Mouse (Mus musculus) testis, postnatal 14 days (tissue): ENCODE results near the gene Mlst8.
A peak's percentile ranks its signal among the peaks of the same experiment; 100 is the strongest.

ENCODE experiments used
- DNase-seq: peaks from one replicate; pipeline ENCODE4 v3.0.0; 2021; ENCODE audit warnings: low spot score

Gene Mlst8

DNA sequence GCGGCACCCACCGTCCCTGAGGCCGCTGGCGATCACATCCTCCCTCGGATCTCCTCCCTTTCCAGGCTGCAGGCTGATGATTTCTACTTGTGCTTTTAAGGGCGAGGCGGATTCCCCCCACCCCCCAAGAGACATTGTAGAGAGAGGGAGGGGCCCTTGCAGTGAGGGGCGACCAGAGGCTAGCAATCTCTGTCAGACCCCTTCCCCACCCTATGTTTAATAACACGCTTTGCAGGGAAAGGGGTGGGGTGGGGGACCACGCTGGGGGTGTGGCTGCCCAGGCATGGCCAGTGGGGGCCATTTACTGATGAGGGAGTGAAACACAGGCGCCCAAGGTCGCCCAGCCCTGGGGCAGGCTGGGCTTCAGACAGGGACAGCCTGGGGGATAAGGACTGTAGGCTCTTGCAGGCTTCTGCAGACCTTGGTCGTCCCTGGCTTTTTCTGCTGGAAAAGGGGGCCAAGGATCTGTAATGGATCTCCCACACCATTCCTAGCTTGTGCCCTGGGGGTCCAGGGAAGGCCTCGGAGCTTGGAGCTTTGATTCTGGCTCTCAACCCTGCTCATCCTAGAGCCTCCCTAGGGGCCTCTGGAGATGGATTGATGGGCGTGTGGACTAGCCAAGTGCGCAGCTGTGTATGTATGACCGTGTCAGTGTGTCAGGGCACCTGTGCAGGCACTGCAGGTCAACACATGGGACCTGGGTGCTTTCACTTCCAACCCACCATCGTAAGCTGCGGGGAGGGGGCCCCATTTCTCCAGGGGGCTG lies 10.6 kb upstream of the Mlst8 start:
- no peak for DNase-seq

DNA sequence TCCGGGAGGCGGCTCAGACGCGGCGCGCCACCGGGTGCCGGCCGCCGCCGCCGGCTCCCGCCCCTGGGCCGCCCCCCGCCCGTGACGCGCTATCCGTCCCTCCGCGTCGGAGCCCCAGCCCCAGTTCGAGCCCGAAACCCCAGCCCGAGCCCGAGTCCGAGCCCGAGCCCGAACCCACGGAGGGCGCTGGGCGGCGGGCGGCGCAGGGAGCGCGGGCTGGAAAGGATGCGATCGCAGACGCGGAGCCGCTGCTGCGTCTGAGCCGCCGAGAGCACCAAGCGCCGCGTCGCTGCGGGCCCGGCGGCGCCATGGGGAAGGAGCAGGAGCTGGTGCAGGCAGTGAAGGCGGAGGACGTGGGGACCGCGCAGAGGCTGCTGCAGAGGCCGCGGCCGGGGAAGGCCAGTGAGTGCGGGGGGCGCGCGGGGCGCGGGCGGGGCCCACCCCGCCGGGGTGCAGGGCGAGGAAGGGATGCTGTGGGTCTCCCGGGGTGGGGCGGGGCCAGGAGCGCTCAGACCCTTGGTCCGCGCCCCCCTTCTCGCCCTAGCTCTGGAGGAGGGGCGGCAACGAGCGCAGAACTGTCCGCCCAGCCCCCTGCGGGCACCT lies 9.9 kb upstream of the Mlst8 start:
- peak; percentile 51 for DNase-seq

DNA sequence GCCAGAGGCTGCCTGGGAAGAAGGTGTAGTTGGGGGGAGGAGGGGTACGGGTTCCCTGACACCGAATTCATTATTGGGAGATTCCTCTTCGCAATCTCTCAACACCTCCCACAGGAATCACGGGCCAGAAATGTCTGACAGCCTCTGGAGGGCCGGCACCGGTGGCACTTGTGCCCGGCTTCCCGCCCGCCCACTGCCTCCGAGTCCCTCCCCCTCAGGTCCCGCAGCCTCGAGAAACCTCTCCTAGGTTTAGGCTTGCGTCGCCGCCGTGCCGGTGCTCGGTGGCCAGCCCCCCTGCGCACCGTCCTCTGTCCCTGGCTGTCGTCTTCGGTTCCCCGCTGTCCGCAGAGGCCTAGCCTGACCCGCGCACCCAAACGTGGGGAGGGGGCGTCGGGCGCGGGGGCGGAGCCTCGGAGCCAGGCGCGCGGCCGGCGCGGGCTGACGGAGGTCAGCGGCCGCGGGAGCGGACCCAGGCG lies 9.3 kb upstream of the Mlst8 start, which contains the start of gene Caskin1:
Gene Caskin1, plus strand, starts transcription at position 416 of the 476 bp plus-strand sequence.
- peak; percentile 59 for DNase-seq

DNA sequence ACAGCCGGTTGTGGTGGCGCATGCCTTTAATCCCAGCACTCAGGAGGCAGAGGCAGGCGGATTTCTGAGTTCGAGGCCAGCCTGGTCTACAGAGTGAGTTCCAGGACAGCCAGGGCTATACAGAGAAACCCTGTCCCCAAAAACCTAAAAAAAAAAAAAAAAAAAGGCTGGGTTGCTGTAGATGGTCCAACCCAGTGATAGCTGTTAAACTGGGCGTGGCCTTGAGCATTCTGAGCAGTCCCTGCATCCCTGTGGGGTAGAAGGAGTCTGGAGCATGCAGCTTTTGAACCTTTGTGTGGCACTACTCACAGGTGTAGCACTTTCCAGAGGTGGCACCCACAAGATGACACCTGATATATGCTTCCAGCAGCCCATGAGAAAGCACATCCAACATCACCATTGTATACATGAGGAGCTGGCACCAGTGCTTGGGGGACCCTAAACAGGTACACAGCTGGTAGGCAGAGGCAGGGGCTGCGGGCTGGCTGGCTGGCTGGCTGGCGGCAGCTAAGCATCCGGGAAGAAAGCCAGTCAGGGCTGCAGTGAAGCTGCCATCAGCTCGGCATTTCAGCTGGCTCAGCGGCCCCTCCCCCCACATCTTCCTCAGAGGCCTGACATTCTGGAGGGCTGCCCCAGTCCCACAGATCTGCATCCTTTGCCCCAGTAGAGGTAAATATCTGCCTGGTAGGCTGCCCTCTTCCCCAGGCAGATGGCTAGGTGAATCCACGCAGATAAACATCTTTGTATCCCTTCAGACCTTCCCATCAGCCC lies 6.4 kb upstream of the Mlst8 start:
- no peak for DNase-seq

DNA sequence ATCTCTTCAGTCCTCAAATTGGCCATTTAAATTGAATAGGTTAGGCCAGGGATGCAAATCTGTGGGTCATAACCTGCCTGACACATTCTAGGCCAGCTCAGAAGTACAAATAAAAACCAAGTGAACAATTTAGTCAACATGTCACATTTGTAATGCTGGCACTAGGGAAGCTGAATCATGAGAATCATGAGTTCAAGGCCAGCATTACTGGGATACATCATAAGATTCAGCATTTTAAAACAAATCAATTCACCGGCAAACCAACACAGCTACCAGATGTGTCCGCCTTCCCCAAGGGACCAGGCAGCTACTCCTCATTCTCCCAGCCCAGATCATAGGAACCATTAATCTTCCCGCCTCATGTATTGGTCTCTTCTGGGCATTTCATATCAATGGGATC lies 4.6 kb upstream of the Mlst8 start:
- DNase-seq, result no peak

DNA sequence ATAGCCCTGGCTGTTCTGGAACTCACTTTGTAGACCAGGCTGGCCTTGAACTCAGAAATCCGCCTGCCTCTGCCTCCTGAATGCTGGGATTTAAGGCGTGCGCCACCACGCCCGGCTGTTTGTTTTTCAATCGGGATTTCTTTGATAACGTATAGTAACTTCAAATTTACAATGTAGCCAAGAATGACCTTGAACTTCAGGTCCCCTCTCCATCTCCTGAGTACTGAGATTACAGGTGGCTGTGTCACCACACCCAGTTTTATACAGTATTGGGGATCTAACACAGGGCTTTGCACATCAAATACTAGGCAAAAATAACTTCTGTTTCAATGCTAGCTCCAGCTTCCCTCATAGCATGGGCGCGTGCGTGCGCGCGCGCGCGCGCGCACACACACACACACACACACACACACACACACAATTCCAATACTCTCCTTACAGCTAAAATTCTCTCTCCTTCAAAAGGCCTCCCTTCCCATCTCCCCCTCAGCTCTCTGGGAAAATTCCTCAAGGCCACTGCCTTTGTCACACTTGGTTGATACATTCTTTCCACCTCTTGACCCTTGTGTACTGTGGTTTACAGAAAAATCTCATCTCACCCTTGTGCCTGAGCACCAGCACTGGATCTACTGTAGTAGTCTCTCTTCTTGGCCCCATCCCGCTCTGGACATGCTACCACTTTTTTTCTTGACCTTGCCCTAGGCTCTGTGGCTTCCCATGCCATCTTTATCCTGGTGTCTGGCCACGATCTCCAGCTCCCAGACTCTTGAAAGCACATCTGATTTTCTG lies 2.3 kb upstream of the Mlst8 start:
- DNase-seq, result peak; percentile 69

DNA sequence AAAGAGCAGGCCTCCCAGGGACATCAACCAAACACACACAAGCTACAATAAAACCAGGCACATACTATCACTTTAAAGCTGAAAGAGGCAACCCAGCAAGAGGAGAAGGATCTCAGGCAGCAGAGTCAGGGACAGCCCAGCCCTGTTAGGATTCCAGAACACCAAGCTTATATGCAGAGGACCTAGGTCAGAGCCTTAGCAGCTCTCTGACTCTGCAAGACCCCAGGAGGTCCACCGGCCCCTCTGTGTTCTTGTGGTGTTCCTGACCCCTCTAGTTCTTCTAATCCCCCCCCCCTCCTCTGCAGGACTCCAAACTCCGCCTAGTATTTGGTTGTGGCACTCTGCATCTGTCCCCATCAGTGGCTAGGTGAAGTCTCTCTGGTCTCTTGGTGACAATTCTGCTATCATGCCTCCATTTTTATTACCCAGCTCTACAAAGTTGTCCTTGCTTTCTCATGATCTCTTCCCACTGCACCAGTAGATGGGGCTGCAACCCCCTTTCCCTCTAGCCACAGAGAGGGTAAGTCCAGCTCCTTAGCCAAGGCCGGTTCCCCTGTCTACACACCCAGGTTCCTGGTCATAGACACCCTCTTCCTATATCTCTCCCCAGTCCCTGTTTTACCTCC lies 1.4 kb upstream of the Mlst8 start:
- DNase-seq, result peak; percentile 12

DNA sequence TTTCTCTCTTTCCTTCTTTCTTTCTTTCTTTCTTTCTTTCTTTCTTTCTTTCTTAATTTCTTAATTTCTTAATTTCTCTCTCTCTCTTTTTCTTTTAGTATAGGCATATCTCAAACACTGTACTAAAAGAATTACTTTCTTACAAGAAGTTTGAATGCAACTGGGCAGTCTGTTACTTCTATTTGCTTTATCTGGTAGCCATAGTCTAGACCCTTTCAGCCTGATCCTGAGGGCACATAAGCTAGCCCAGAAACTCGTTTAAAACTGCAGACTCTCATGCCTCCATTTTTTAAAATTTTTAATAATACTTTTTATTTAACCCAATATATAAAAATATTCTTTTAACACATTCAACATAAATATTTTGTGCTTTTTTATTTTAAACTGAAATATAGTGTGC lies 553 bp upstream of the Mlst8 start:
- DNase-seq, result no peak

DNA sequence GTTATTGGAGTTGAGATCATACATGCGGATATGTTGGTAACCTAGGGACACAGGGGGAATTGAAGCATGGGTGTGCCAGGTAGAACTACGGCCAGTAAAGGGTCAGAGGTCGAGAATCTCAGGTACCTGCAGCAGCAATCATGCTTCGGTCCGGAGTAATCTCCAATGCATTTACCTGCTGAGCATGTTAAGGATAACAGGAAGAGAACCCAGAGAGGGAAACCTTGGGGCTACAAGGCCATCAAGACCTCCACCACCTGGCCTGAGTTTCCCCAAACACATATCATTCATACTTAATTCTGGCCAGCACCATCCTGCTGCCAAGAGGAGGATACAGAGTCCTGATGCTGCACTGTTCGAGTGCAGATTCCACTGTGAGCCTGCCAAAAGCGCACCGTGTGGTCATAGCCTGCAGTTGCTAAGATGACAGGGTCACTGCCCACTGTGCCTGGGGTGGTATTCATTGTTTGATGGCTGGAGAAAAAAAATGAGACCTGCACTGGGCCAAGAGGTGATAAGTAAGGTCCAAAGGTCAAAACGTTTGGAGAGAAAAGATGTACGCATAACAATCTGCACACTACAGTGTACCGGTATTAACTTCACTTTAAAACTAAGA lies 785 bp downstream of the Mlst8 start:
- DNase-seq, result peak; percentile 28

DNA sequence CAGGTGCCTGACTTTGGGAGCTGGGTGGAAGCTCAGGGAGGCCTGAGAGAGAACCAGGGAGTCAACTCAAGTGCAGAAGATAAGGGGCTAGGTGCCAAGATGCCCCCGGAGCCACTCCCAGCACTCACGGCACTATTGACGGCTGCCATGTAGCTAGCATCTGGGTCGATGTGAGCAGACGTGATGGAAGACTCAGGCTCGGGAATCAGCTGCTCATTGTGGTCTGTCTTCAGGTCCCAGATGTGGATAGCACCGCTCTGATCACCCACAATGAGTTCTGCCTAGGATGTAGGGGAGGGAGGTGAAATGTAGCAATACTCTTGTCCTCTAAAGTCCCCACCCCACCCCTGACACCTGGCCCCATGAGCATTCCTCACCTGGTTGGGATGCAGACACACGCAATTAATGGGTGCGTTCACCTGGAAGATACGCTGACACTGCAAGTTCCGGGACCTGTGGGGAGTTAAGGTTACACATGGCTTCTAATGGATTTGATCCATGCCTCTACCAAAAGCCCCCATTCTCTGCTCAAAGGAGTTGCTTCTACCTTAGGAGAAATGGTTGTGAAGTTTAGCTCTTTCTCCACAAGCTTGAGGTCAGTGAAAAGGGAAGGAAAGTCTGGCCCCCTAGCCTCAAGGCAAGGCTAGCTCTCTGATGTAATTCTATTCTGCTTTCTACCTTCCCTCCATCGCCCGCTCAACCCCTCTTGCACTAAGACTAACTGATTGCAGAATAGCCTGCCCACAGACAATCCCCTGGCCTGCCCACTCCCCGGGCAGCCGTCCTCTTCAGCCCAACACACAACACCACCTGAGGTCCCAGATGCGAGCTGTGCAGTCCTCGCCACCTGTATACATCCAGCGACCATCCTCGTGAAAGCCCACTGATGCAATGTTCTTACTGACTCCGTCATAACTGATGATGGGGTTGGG lies 1.6 kb downstream of the Mlst8 start:
- peak; percentile 14 for DNase-seq

DNA sequence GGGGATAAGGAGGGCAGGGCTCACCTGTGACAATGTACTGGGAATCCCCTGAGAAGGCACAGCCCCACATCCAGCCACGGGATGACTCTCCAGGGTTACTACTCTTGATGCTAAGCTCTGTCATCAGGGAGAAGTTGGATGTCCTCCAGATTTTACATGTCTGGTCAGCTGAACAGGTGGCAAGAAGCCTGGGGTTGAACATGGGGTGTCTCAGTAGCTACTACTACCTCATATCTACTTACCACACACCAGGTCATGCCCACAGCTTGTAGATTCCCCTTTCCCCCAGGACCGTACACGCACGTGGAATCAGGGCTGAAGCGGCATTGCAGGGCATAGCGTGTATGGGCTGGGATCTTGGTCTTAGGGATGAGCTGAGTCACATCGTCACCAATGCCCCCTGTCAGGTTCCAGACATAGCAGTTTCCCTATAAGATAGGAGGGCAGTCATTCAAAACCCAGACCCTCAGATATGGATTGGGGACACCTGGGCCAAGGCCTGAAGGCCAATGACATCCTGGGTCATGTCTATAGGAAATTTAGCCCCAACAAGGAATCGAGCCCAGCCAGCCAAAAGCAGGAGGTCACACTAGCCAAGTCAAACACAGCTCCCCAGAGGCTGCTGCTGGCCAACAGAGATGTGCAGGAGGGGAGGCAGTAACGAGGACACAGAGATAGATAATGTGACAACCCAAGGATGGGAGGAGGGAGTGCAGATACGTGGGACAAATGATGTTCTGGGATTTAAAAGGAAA lies 2.7 kb downstream of the Mlst8 start:
- no peak for DNase-seq

DNA sequence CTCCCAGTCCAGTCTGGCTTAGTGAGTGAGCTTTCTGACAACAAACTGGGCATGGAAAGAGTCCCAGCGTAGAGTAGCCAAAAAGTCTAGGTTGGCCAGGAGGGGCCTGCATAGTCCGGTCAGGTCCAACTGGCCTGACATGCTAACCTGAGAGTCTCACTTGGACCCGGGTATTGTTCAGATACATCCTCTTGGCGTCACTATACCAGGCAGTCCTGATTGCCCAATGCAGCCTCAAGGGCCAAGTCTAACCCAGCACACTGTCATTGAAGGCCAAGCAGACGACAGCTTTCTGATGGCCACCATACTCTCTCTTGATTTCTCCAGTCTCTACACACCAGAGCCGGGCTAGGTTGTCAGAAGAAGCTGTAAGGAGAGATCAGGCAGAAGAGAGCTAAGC lies 3.3 kb downstream of the Mlst8 start:
- no peak for DNase-seq

DNA sequence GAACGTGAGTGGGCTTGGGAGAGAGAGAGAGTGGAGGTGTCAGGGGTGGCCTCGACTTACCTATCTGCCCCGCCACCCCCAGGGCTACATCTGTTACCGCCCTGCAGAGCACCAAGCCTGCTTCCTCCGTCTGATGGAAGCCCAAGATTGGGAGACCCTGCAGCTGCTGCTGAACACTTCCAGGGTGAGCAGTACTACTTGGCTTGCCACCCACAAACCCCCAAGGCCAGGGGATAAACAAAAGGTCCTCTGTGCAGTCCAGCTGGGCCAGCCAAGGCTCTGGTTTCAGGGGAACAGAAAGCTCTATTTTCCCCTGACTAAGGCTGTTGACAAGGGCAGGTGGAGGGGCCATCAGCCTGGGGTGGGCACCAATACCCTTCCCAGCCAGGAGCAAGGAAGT lies 4.3 kb downstream of the Mlst8 start:
- DNase-seq, result peak; percentile 62

DNA sequence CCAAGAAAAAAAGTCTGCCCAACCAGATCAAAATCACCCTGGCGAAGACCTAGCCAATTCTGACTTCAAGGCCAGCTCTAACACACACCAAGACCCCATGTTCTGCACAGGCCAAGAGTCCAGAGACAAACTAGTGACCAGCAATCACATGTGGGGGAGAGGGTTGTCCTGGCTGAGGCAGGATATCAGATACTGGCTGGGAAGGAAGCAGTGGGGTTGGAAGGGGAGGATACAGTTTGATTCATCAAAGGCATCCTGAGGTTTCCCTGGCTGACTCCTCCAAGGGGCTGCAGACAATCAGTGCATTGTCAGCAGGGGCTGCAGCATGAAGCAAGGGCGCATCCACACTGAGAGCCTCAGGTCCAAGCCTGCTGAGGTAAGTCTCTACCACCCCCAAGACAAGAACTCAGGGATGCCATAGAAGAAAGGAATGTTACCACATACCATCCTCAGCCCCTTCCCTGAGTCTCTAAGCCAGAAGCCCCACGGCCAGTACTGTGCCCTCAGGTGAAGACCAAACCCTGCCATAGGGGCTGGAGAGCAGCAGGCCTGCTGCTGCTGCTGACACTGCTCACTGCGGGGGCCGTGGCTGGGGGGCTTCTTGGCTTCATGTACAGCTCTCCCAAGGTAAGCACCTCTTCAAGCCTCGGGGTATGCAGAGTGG lies 5.1 kb downstream of the Mlst8 start, which contains the start of gene Bricd5:
Gene Bricd5, plus strand, starts transcription at position 273 of the 664 bp plus-strand sequence.
- DNase-seq, result peak; percentile 66

DNA sequence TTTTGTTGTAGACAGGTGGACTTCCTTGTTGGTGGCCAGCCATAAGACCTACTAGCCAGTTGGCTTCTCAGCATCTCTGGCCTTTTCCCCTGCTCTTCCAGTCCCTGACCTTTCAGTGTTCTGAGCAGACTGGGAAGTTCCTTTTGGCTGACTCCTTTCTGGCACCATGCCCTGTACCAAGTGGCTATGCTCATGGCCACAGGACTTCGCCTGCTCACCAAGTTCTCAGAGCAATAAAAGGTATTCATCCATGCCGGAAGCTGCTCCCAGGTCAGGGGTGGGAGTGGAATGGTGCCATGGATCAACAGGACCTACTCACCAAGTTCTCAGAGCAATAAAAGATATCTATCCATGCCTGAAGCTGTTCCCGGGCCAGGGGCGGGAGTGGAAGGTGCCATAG lies 6.4 kb downstream of the Mlst8 start:
- peak; percentile 75 for DNase-seq

DNA sequence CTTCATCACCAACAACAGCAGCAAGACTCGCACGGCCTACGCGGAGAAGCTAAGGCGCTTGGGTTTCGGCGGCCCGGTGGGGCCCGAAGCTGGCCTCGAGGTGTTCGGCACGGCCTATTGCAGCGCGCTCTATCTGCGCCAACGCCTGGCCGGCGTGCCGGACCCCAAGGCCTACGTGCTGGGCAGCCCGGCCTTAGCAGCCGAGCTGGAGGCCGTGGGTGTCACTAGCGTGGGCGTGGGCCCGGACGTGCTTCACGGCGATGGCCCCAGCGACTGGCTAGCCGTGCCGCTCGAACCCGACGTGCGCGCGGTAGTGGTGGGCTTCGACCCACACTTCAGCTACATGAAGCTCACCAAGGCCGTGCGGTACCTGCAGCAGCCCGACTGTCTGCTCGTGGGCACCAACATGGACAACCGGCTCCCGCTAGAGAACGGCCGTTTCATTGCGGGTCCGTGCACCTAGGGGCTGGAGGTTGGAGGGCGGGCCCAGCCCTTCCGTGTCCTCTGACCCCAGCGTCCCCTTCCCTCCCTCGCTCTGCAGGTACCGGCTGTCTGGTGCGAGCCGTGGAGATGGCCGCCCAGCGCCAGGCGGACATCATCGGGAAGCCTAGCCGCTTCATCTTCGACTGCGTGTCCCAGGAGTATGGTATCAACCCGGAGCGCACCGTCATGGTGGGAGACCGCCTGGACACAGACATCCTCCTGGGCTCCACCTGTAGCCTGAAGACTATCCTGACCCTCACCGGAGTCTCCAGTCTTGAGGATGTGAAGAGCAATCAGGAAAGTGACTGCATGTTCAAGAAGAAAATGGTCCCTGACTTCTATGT lies 8.0 kb downstream of the Mlst8 start:
- peak; percentile 77 for DNase-seq

DNA sequence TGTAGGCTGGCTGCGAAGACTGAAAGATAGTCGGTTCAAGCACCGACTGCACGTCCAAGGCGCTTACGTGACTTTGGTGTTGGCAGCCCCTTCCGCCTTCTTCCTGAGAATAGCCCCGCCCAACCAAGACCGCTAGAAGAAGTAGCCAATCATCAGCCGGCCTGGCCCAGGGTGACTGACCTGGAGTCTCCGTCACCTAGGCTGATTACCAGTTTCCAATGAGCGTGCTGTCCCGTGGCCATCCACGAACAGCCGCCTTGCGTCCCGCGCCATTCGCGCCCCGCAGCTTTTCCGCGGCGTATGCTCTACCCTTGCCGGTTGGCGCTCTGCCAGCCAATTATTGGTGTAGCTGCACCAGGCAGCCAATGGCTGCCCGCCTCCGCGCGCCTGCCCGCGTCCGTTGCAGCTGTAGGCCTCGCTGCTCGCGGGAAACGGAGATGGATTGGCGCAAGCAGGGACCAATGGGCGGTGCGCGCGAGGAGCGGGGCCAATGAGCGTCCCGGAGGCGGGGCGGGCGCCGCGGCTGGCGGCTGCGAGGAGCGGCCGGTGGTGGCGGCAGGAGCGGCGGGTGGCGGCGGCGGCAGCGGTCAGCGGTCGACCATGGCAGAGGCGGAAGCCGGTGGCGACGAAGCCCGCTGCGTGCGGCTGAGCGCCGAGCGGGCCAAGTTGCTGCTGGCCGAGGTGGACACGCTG lies 8.8 kb downstream of the Mlst8 start, which contains the start of the genes E4f1 and Pgp:
Gene E4f1, minus strand, starts transcription at position 404 of the 693 bp plus-strand sequence.
Gene Pgp, plus strand, starts transcription at position 483 of the 693 bp plus-strand sequence.
- DNase-seq, result peak; percentile 99
